Mouse (Mus musculus) left cerebral cortex, adult 9 months (tissue): ENCODE results near the gene Kat6b.

Experiments
- DNase-seq, 2 experiments: peaks; one replicate each; pipeline ENCODE4 v3.0.0; 2022; ENCODE audit warnings: low spot score in 2 of 2

Gene Kat6b

DNA sequence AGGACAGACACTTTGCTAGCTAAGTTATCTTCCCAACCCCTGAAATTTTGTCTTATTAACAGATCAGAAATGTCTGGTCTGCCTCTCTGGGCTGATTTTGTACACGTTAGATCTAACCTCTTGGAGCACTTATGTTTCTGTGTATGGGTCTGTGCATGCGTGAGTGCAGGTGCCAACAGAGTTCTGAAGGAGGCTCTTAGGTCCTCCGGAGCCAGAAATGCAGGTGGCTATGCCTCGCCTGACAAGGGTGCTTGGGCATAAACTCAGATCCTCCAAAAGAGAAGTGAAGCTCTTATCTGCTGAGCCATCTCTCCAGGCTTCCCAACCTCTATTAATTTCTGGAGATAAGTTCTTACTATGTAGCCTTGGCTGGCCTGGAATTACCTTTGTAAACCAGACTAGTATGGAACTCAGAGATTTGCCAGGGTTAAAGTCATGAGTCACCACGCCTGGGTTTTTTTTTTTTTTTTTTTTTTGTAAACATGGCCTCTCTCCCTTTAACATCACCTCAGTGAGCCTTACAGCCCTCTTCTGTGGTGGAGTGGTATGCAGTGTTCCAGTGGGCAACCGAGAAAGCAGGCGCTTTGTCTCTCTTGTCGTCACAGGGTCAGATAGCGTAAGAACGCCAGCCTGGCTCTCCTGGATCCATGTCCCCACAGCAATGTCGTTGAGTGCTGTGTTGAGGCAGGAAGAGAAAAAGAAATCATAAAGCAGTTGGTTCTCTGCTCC is 79.4 kb downstream of the Kat6b start:
- no peak for DNase-seq

DNA sequence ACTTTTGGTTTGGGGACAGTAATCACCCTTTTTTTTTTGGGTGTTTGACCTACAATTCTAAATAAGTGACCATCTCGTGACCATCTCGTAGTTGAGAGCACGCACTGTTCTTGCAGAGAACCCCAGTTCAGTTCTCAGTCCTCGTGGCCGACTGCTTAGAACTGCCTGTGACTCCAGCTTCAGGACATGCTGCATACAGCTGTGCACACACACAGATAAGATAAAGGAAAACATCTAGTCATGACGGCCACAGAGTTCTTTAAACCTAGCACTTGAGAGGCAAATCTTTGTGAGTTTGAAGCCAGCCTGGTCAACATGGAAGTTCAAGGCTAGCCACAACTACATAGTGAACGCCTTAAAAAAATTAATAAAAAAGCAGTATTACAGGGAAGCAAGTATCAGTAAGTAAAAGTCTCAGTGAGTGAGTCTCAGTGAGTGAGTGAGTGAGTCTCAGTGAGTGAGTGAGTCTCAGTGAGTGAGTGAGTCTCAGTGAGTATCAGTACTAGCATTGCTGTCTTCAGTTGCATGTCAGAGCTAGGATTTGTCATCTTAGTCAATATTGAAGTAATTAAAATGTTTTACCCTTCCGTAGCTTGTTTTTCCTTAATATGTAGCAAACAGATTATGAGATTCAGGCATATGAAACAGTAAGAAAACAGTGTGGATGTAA is 80.3 kb downstream of the Kat6b start:
- no peak for DNase-seq

DNA sequence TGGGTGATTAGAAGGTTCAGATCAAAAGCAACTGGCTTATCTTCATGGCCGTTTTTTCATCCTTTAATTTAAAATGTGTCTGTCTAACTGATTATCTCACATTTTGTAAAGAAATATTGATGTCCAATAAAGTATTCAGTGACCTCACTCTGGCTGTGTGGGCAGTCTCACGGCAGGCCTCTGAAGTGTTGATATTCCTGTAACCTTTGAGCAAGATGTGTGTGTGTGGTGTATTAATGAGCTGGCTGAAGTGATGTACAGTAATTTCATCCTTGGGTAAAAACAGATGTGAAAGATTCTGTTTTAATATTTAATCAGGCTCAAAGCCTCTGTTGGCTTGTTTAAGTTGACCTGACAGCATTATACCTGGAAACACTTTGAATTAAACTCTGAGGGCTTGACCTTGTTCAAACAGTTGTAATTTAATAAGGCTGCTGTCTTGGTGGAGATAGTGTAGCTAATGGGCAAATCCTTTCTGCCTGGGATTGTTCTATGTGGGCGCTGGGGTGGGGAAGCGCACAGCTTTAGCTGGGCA is 82.4 kb downstream of the Kat6b start:
- DNase-seq = no peak

DNA sequence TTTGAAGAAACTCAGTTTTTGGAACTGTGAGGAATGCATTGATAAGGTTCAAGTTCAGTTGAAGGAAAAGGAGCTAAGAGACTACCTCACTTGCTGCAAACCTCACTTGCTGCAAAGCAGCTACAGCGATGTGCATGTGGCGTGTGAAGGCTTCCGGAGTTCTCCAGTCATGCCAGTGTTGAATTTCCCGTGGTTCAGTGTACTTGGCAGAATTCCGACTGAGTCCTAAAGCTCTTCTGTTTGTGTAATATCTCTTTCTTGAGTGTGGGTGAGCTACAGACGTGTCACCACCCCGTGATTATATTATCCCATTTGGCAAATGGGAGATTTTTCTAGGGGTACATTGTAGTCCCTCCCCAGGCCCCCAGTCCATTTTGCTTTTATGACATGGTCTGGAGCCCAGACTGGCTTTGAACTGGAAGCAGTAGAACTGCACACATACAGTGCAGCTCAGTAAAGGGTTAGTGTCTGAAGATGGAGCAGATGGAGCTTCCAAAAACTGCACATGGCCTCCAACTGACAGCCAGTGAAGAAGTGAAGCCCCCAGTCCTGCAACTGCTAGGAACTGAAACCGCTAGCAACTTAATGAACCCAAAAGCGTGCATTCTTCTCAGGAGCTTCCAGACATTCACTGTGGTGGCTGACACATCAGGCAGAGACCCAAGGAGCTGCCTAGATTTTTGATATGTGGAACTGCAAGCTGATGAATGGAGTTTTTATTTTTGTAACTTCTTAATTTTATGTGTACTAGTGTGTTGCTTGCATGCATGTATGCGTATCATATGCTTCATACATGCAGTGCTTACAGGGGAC is 84.5 kb downstream of the Kat6b start:
- DNase-seq = no peak

DNA sequence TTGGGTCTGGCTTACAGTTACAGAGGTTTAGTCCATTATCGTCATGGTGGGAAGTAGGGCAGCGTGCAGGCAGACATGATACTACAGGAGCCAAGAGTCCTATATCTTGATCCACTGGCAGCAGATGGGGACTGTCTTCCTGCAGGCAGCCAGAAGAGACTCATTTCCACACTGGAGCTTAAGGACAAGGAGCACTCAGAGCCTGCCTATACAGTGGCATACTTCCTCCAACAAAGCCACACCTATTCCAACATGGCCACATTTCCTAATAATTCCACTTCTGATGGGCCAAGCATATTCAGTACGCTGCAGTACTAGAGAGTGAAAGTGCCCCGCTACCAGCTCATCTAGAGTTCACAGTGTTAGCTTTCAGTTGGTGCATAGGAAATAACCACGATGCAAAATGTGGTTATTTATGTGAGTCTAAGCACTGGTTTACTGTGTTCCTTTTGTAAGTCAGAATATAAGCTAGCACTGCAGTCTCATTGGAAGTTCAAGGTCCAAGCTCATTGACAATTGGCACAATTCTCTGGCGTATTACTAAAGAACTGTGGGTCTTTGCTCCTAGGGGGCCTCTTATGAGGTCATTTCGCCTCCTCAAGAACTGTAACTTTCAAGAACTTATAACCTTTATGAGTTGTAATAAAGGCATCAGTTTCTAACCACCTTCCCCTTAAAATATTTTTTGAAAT is 86.2 kb downstream of the Kat6b start:
- no peak for DNase-seq

DNA sequence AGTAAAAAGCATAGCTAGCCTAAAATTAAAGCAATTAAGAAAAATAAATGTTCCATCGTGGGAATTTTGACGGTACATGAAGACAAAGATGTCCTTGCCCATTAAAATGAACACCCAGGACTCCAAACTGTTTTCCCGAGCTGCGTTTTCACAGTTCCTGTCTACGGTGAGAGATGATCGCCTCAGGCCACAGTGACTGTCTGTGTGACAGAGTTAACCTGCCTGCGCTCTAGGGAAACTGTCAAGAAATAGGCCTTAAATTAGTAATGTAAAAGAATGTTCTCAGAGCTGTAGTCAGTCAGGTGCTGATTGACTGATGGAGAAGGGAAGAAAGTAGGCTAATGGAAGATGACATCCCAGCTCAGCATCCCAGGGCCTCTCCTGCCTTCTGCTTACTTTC is 87.6 kb downstream of the Kat6b start:
- no peak for DNase-seq

DNA sequence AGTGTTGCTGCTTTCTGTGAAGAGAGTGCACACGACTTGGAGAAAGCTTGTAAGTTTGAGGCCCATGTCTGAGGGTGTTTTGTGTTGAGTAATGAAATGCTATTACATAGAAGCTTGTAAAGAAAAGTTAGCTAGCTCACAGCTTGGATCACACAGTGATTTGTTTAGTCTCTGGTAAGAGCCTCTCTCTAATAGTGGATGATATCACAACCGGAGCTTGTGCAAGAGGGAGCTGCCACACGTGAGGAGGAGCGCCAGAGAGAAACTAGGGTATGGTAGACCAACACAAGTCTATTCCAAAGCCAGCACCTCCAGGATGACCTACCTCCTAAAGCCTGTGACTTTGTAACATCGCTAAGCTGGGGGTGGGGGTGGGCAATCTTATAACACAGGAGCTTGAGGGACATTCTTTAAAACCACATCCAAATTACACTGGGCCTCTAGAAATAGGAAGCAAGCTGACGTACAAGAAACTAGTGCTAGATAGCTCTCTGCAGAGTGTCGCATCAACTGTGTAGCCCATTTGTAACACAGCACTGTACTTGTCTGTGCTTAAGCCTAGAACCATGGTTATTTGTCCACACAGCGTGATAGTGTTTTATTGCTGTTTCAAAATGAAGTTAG is 93.6 kb downstream of the Kat6b start:
- no peak for DNase-seq

DNA sequence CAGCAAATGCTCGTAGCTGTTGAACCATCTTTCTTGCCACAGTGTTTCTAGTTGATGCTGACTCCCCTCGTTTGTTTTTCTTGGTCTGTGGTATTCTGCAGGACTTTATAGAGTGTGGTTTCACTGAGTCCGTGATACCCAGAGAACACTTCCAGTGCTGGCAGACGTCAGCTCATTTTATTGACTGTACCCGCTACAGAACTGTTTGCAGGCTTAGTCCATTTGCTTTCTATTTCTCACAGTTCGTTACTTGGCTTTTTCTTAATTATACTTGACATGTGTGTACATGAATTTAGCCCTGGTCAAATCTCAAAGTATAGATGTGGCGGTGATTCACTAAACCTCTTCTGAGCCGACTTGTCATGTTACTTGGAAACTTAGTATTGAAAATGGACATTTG is 95.6 kb downstream of the Kat6b start:
- no peak for DNase-seq

DNA sequence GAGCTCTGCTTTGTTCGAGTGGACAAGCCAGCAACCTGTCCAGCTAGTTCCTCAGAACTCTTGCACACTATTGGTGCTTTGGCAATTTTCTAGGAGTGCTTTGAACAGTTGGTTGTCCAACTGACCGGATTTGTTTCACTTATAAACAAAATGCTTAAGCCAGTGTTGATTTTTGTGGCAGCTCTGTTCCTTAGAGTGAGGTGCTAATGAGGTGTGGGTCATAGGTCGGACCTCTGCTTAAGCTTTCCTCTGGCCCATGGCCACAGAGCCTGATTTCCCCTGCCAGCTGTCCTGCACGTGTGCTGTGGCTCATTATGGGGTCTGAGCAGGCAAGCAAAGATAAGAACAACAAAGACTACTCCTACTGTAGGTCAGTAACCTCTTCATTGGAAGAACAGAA is 100.0 kb downstream of the Kat6b start:
- no peak for DNase-seq

DNA sequence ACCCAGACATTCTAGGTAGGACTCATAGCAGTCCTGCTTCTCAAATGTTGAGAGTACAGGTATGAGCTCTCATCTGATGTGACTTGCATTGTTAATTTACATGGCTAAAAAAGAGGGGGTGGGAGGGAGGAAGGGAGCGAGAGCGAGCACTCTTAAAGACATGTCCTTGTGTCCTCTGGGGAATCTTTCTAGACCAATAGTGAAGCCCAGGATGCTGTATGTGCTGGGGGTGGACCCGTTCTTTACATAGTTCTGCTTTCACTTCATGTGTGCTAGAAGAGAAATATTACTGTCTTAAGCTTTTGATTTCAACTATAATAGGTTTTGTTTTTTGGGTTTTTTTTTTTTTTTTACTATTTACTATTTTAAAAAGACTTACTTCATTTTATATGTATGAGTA is 101.1 kb downstream of the Kat6b start:
- no peak for DNase-seq

DNA sequence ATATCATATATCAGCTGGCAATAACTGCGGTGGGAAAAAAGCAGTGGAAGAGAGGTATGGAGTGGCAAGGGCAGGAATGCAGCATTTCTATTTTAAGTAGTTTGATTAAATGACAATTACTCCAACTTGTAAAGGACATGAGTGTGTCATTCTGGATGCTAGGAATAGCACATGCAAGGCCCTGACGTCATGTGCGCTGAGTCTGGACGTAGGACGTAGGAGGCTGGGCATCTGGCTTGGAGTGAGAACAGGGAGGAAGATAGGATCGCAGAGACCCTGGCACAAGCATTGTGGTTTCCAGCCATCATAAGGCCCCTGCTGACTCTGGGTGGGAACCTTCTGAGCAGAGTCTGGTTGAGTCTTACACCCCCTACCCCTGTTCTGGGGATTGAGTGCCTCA is 101.8 kb downstream of the Kat6b start:
- DNase-seq = peak in 1 of 2 experiments; percentile 61

DNA sequence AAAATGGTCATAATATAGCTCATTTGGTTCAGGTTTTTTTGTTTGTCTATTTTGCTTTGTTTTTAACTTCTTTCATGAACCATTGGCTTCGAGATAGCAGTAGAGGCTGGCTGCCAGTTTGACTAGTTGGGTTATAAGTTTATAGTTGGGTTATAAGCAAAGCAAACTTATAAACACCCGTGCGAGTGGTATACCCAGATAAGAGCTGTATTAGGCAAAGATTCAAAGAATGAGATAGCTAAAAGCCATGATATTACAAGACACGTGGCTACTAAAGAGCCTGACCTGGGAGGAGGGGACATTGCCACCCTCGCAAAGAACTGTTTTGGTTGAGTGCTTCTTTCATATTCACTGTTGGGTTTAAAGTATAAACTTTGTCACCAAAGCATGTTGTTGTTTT is 102.6 kb downstream of the Kat6b start:
- DNase-seq = no peak

DNA sequence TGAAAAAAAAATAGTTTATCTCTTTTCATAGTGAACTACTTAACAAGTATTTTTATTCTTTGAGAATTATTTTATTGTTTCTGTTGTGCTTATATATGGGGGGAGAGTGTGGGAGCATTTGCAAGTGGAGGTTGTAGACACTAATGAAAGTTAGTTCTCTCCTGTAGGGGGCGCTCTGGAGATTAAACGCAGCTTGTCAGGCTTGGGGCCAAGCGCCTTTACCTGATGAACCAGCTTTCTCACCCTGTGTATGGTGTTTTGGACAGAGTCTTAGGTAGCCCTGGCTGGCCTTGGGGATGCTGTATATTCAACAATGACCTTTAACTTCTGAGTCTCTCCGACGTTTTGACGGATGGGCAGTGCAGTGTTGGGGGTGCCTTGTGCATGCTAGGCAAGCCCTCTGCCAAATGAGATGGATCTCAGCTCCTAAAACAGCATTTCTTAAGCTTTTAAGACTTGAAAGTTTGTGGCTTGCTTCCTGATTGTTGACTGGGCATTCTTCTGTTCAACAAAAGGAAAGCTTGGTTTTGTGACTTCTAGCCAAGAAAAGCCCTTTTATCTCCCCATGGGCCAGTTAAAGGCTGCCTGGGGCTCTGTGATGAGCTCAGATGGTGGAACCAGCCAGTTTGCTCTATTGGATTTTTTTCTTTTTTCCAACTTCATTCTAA is 103.4 kb downstream of the Kat6b start:
- no peak for DNase-seq

DNA sequence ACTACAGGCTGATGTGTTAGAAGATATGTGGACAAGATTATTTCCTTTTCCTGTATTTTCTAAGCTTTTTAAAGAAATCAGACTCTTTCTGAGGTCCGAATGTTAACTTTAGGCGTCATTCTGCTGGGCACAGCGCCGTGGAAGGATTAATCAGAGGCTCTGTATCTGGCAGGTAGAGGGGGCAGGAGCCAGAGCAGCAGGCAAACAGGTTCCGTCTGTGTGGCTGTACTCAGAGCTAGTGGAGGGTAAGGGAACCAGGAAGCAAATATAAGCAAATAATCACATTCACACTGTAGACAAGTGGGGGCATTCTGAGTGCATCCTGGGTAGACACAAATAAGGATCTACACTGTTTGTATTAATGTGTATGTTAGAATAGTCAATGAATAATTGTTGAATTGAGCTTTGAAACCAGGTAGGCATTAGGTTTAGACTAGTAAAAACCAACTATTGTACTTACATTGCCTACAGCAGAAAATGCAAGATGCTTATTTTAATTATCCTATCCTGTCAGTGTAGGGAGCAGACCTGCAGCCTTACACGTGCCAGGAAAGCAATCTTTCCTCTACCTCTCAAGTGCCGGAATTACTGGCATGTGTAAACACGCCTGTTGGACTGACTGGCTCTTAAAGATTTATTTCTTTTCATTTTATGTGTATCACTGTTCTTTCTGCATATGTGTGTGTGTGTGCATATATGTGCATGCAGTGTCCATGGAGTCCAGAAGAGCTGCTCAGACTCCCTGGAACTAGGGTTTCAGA is 104.4 kb downstream of the Kat6b start:
- DNase-seq = no peak

DNA sequence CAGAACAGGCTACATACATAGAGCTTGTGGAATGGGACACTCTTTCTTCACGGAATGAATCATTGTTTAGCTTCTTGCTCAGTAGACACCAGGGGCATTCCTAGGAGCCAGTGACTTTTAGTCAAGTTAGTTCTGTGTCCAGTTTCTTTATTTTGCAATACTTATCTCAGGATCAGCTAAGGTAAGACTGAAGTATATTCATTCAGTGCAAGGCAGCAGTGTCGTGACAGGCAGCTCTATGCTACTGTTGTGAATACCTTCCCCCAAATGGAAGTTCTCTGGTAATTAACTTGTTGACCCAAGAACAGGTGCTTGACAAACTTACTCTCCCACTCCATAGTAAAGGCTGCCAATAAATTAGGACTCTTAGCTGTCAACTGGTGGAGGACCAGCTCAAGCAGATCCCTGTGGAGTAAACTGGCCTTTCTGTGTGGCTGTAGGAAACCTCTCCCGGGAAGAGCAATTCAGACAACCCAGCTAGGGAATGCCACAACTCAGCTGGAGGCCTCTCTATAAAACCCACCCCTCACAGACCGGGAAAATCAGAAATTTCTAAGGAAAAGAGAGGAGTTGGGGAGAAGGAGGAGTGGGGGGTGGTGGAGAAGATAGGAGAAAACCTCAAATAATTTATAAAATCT is 105.4 kb downstream of the Kat6b start:
- DNase-seq = no peak

DNA sequence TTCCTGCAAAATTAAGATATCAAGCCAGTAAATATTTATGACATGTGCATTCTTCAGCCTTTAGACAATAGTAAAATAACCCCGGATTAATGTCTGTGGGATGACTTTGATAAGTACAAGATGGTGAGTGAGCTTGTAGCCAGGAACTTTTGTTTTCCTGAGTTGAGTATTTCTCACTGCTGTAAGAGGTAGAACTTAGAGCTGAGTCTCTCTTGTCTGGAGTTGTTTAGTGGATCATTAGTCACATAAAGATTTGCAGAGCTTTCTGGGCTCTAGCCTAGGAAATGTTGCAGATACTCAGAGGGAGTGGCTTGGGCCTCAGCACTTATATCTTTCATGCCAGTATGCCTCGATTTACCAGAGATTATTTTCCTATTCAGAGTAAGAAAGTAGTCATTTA is 106.7 kb downstream of the Kat6b start:
- DNase-seq = no peak

DNA sequence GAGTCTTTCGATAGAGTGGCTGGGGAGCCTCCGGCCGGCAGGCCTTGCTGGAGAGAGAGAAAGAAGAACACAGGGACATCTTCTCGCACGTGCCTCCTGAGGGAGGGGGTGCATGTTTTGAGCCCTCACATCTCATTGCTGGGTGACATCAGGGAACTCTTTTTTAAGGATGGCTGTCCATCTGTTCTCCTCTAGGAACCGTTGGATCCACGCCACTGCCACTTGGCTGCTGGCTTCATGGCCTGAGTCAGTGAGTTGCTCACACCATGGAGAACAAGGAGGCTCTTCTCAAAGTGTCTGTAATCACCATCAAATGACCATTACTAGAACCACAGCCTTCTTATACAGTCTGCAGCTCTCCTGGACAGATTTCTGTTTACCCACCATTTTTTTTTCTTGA is 108.4 kb downstream of the Kat6b start:
- peak in 1 of 2 experiments; percentile 42 for DNase-seq

DNA sequence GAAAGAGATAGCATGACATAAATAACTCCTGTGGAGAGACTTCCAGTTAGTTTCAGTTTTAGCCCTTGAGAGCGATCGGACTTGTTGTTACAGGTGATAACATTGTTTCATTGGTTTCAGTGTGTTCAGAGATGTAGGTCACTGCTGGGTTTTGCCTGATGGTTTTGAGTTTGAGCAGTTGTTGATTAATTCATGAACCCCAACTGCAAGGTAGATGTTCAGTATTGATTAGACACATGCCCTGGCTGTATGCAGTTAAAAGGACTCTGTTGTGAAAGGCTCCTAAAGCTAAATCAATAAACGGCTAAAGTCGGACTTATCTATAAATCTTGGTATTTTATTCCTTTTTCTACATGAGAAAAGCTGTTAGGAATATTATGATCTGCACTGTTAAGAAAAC is 109.0 kb downstream of the Kat6b start:
- no peak for DNase-seq

DNA sequence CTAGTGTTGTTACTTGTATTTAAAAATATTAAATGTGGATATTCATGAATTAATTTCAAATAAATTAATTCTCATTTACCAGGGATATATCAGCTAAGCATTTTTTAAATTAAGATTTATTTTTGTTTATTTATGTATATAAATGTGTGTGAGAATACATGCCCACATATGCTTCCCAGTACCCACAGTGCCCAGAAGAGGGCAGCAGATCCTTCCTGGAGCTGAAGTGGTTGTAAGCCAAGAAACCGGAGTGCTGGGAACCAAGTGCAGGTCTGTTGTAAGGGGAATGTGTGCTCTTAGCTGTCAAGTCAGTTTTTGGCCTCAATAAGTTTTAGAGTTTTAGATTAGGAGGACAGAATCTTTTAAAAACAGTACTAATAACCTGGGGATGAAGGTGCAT is 110.9 kb downstream of the Kat6b start:
- no peak for DNase-seq
